Mouse (Mus musculus) inflammation-experienced regulatory T-cells, adult 6 months (primary cell): ENCODE data around the gene Scn1b. TPM values are rescaled to one million over a fixed set of nuclear protein-coding genes. Genes with fewer than 3 reads are reported as not detected.

ENCODE experiments used
- ATAC-seq: one replicate; pipeline ENCODE4 v1.8.0; 2017
- polyA plus RNA-seq, 3 experiments: library from polyadenylated mRNA; unstranded; fragments of 100-300 nt; shearing (Covaris generic); gene quantifications; one replicate each; pipeline ENCODE4 v1.2.1; 2017

Scn1b gene
- polyA plus RNA-seq, result under 1 TPM in 1 of 3 experiments, not detected in 2; 0.30 TPM

GRCm38 (mm10) chr7:31126851-31127724 is at the start of gene Scn1b:
TSS of gene Scn1b (minus strand) at chr7:31127003.
- peak; percentile 31 for ATAC-seq

DNA sequence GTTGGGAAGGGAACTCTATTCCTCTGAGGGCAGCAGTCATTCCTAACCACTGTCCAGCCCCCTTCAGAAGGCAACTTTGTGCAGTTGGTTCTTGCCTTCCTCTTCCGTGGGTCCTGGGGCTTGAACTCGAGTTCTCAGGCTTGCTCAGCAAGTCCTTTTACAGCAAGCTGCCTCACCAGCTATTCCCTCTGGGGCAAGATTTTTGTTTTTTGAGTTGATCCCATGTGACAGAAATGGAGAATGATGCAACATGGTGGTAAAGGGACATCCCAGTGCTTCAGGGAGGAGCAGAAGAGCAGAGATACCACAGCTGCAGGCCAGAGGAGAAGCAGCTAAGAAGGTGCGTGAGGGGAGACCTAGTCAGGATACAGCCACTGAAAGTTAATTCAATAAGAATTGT is 48.3 kb upstream of the Scn1b start:
- no peak for ATAC-seq

- ATAC-seq, result no peak
Measured at GRCm38 (mm10) chr7:31174466-31174865, 47.7 kb upstream of the Scn1b start.

DNA sequence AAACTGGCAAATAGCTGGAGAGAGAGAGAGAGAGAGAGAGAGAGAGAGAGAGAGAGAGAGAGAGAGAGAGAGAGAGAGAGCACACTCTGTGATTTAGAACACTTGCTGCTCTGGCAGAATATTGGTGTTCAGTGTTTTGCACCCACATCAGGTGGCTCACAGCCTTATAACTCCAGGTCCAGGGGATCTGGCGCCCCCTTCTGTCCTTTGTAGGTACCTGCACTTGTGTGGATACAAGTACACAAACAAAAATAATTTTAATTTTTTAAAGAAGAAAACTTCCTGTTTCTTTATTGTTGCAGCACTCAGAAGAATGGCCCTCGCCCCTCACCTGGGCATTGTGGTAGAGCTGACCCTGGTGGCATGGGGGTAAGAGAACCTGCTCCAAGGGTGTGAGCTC is 45.4 kb upstream of the Scn1b start:
- peak; percentile 78 for ATAC-seq

DNA sequence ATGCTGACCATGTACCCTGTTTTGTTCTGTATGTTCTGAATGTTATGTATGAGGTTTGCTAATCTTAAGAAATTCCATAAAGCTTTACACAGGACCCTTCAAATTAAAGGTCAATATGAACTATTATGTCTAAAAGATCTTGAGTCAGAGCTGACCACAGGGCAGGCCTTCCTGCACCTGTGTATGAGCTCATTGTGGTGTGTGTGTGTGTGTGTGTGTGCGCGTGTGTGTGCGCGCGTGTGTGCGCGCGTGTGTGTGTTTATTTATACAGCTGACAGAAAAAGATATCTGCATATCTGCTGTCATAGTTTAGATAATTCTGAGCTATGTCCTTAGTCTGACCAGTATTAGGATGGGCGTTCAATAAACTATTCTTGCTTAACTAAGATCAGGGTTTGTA is 43.7 kb upstream of the Scn1b start:
- no peak for ATAC-seq

DNA sequence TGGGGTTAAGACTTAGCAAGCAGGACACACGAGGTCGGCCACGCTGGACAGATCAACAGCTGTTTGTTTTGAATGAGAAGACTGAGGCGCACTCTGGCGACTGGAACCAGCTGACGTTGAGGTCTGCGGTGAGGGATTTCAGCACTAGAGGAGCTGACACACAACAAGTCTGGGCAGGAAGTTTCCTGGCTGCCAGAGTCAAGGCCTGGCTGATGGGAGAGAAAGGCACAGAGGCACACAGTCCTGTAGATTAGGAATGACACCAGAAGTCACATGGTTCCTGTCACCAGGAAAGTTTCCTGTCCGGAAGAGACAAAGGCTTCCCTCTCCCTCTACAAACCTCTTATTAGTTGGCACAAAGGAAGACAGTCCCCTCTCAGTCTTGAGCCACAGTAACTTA is 41.6 kb upstream of the Scn1b start:
- ATAC-seq, result peak; percentile 66

DNA sequence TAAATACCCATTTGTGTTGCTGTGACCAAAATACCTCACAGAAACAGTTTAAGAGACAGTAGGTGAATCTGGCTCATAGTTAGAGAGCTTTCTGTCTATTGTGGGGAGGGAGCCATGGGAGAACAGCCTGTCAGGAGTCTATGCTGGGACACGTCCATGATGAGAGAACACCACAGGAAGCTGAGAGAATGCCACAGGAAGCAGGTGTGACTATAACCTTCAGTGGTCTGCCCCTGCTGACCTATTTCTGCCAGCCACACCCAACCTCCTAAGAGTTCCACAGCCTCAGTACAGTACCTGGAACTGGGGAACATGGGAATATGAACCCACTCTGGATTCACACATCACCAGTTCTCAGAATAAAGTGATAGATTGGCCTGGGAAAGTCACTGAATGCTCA is 37.9 kb upstream of the Scn1b start:
- peak; percentile 44 for ATAC-seq

DNA sequence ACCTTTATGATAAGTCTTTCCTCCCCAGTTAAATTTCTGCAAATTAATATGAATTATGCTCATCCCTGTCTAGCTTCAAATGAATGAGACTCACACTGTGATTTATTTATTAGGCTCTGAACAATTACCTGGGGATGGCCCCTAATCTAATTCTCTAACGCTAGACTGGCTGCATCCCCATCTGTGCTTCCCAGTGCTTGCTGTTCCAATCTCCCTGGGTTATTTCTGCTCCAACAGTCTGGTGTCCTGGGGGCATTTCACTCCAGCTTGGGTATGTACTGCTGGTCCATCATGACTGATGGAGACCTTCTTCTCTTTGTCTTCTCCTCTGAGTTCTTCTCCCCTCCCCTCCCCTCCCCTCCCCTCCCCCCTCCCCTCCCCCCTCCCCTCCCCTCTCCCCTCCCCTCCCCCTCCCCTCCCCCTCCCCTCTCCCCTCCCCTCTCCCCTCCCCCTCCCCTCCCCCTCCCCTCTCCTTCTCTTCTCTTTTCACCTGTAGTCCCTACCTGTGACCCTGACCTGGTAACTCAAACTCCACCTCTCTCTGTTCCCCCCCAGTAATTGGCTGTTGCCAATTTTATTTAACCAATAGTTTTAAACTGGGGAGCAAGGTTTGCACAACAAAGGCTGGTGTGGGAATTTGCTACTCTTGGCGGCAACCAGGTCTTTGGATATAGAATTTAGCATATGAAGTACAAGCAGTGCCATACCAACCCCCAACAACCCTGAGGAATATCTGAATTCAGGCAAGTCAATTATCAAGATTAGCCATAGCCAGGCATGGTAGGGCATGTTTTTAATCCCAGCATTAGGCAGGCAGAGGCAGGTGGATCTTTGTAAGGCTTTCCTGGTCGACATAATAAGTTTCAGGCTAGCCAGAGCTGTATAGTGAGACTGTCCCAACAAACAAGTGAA is 37.1 kb upstream of the Scn1b start:
- no peak for ATAC-seq

DNA sequence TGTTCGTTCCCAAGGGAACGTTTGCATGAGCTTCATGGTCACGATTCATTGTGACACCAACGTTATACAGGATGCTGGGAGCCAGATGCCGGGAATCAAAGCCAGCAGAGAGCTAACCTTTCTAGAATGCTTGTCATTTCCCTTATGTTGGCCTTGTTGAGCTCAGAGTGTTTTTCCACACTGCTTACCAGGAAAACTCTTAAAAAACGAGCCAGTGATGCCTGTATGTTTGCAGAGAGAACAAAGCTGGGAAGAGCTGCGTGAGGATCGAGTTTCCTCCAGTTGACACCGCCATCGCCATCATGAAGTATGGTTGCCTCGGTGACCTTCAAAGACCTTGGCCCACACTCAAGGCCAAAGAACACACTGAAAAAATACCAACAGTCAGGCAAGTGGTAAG is 35.5 kb upstream of the Scn1b start:
- ATAC-seq, result no peak

DNA sequence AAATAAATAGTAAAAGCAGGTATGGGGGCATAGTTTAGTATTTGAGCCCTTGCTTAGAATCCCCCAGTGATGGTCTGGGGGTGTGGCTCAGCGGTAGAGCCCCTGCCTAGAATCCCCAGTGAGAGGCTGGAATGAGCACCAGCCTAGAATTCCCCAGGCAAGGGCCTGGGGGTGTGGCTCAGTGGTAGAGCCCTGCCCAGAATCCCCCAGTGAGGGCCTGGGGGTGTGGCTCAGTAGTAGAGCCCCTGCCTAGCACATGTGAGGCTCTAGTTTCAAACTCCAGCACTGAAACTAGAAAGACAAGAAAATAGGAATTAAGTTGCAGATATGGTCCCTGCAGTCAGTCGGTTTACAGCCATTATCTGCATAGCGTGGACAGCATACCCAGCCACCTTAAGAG is 35.0 kb upstream of the Scn1b start:
- ATAC-seq, result no peak

DNA sequence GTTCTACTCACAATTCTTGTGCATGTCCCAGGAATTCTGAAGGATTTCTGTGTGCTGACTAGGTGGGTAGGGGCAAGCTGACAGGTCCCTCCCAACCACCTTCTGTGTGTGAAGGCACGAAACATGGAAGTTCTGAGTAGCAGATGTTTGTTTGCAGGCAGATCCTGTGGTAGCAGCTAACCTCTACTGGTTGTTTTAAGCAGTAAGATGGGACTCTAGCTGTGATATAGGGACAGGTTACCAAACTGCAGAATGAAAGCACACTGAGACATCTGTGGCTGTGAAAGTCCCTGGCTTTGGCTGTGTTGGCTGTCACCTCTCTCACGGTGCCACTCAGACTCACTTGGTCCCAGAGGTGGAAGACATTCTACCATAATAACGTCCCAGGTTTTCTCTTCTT is 34.4 kb upstream of the Scn1b start:
- no peak for ATAC-seq

GRCm38 (mm10) chr7:31160763-31161162 is 34.0 kb upstream of the Scn1b start:
- peak; percentile 65 for ATAC-seq

GRCm38 (mm10) chr7:31156034-31156928 is 29.5 kb upstream of the Scn1b start:
- ATAC-seq, result peak; percentile 51

- ATAC-seq, result no peak
Measured at GRCm38 (mm10) chr7:31155296-31156033, 28.7 kb upstream of the Scn1b start, which contains the start of gene Gramd1a. TSS of gene Gramd1a (minus strand) at chr7:31155896.

DNA sequence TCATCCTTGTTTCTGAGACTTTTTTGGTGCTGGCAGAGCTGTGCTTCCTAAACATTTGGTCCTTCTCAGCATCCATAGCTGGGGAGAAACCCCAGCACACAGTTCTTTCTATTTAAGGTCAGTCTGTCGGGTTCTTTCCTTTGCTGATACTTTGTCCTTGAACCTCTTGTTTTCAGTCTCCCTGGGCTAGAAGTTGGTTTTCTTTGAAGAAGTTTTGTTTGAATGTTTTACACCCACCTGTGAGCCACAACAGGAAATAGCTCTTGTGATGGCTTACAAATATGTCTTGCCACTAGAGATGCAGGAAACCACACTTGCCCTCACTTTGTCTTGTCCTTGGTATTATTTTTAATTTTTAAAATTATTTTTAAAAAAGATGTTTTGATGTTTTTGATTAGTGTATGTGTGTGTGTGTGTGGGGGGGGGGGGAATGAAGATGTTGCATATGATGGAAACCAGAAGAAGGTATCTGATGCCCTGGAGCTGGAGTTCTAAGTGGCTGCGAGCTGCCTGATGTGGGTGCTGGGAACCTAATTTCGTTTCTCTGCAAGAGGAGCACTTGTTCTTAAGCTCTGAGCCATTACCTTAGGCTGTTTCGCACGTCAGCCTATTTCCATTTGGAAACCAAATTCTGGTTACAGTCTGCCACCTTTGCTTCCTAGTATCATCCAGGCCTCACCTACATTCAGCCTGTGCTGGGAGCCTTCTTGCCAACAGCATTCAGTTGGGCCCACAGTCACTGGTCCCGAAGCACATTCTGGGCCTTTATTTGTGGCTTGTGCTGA is 26.9 kb upstream of the Scn1b start:
- ATAC-seq, result peak; percentile 66

DNA sequence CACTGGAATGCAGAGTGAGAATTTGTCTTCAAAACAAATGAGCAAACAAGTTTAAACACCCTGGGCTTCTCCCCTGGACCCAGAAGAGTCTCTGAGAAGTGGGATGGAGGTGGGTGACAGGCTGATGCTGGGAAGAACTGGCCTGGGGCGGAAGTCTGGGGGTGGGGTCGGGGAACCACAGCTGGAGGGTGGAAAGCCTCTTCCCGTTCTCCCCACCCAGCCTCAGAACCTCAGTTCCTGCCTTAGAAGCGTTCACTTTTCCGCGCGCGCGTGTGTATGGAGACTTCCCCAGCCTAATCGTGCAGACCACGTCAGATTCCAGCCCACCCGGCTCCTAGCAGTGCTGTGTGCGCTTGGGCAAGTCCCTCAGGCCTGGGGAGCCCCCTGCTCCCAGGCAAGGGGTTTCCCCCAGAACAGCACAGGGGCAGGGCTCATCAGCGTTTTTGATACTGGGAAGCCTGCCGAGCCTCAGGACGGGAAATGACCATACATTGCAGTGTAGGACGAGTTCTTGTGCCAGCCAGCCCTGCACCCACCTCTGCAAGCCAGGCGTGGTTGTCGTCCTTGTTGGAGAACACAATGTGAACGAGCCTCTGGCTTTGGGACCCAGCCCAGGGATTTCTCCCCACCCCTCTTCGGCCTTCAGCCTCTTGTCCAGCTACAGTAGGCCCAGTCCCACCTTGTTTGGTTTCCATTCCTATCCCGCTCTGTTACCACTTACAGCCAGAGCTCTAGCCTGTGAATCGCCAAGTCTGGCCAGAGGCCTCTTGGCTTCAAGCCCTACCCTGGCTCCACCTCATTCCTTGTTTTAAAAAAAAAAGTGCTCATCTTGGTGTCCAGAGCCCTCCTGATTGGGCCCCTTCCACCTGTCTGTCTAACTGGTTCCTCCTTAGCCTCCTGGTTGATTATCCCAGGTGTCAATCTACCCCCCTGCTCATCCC is 24.8 kb upstream of the Scn1b start:
- peak; percentile 32 for ATAC-seq

- peak; percentile 15 for ATAC-seq
Measured at GRCm38 (mm10) chr7:31150566-31151300, 23.9 kb upstream of the Scn1b start.

DNA sequence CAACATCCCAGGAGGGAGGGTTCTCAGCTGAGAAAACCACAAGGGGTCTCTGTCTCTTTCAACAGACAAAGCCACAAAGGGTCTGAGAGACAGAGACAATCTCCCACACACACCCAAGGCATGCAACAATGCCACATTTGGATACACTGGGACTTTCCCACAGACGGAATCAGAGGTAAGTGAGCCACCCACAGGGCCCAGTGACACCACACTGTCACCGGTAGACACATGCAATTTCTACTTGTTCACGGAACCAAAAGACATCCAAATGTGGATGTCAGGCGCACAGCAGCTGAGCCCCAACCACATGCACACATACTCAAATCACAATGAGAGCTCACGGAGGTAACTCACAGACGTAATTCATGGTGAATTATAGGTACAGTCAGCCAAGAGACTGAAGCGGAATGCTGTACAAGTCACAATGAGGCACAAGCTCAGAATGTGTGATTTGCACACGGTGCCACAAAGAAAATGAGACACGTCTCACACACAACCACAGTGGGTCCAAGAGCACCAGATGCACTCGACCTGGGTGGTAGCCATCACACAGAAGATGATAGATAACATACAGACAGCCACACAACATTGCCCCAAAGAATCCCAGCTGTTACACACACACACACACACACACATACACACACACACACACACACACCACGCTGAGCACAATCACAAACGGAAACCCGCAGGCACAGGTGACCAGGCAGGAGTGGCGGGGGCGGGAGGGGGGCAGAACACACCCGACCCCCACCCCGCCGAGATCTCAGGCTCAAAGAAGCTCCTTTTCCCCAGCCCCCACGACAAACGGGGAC is 23.2 kb upstream of the Scn1b start:
- peak; percentile 25 for ATAC-seq
